Mouse (Mus musculus): Measurements from ENCODE around the gene Rln3.

DNA sequence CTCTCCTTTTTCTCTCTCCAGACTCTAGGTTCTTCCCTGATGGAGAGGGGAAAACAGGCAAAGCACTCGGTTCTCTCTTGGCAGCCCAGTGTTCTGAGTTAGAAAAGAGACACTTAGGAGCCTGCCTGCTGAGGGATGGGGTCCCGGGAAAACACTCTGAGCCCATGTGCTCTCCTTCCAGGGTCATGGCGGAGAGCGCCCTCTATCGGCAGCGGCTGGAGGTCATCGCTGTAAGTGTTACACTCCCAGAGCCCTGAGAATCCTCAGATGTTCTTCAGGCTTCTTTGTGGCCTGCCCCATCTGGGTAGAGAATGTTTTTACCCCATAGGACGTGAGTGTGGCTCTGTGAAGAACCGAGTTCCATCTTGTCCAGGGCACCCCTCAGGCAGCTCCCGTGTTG, 20.6 kb downstream of the Rln3 start:
- TF ChIP-seq CTCF (conservative IDR thresholded peaks at IDR 0.05; ENCODE audit: insufficient read depth, insufficient read length, low read depth, low read length) (peak; percentile 81), POLR2A (IDR thresholded peaks at IDR 0.05; ENCODE audit: low read depth, low read length) (no peak)
